Mouse (Mus musculus): ENCODE data around the gene Mrpl54.

Mrpl54 gene

GRCm38 (mm10) chr10:81266211-81267105 is at the start of gene Mrpl54, which contains the start of gene Apba3:
Gene Mrpl54, minus strand, starts transcription at chr10:81266934.
Gene Apba3, plus strand, starts transcription at chr10:81266960.
- DNase-seq (ENCODE audit: low read depth, low spot score): peak; percentile 98

DNA sequence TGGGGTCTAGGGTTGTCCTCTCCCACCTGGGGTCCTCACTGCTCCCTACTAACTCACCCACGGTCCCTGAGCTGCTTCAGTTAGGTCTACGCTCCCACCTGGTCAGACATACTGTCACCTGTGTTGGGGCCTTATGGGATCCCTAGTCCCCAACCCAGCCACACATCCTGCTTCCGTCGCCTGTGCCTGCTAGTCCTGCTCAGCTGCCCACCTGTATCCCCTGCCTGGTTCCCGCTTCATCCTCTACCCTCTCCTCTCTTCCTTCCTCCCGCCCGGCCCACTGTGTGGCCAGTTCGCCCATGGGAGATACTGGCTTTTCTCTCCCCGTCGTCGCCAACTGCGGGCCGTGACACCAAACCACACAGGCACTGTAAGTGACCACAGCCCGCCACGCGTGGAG is 48.9 kb upstream of the Mrpl54 start:
- no peak for DNase-seq (ENCODE audit: low read depth, low spot score)

GRCm38 (mm10) chr10:81314201-81314600 is 47.5 kb upstream of the Mrpl54 start:
- DNase-seq (ENCODE audit: low read depth, low spot score): peak; percentile 54

GRCm38 (mm10) chr10:81313581-81313980 is 46.8 kb upstream of the Mrpl54 start:
- no peak for DNase-seq (ENCODE audit: low read depth, low spot score)

- no peak for DNase-seq (ENCODE audit: low read depth, low spot score)
Observed at GRCm38 (mm10) chr10:81309571-81309970, 42.8 kb upstream of the Mrpl54 start.

DNA sequence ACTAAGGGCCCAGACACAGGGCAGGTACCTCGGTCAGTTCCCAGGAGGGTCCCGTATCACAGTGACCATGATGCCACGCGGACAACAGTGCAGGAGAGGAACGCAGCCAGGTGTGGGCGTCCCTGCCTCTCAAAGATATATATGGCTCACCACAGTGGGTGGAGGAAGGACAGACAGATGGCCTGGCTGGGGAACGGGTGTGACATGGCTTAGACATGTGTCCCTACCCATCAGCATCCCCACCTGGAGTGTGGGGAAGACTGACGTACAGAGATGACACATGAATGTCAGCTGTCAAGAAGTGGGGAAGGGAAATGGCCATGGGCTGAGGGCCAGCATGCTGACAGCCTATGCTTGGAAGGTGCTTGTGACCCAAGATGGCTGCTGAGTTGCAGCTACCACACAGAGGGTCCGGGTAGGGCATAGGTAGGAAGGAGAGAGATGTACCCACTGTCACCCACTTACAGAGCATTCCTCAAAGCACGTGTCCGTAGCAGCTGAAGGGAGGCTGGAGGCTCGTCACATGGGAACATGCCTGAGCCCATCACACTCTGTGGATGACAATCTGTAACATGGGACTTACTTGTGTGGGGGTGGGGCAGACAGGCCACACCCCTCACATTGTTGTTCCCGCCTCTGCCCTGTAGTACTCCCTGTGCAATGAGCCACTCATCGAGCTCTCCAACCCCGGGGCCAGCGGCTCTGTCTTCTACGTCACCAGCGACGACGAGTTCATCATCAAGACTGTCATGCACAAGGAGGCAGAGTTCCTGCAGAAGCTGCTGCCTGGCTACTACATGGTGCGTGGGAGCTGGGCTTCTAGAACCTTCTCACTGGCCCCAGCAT is 40.3 kb upstream of the Mrpl54 start:
- DNase-seq (ENCODE audit: low read depth, low spot score): no peak

DNA sequence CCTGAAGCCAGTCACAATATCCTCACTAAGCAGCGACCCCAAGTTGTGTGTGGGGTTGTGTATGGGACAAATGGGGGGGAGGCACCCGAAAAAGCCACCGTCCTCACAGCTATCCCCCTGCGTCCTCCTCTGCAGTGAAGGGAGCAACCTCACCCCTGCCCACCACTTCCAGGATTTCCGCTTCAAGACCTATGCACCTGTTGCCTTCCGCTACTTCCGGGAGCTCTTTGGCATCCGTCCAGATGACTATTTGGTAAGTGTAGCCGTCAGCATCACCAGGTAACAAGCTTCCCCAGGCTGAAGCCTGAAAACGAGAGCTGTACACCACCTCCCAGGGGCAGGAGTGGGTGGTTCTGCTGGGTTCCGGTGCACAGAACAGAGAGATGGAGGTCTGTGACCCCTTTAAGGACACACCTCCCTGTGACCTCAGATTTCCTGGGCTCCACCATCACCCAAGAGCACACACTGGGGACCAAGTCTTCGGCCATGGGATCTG is 39.5 kb upstream of the Mrpl54 start:
- DNase-seq (ENCODE audit: low read depth, low spot score): no peak

DNA sequence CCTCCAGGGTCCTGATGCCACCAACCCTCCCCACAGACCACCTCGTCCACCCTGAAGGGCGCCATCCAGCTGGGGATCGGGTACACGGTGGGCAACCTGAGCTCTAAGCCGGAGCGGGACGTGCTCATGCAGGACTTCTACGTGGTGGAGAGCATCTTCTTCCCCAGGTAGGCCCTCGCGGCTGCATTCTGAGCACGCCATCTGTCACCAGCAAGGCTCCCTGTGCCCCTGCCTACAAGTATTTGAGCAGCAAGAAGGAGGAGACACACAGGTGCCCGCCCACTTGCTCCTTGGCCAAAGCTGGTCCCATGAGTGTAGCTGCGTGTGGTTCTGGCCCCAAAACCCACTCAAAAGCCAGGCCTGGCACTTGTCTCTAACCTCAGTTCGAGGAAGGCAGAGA is 38.9 kb upstream of the Mrpl54 start:
- no peak for DNase-seq (ENCODE audit: low read depth, low spot score)

GRCm38 (mm10) chr10:81304597-81305238 is 38.0 kb upstream of the Mrpl54 start:
- peak; percentile 79 for DNase-seq (ENCODE audit: low read depth, low spot score)

DNA sequence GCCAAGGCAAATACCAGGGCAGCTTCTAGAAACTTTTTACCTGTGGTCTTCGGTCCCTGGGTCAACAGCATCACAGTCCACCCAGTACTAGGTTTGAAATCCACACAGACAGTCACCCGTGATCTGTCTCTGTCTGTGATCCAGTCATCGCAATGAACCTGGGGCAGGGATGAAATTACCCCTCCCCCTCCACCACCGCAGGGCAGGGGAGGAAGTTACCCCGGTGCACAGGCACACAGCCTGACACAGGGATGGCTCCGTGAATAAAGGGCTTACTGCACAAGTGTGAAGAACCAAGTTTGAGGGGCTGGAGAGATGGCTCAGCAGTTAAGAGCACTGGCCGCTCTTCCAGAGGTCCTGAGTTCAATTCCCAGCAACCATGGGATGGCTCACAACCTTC is 37.0 kb upstream of the Mrpl54 start:
- DNase-seq (ENCODE audit: low read depth, low spot score): no peak

- DNase-seq (ENCODE audit: low read depth, low spot score): no peak
Observed at GRCm38 (mm10) chr10:81303258-81303657, 36.5 kb upstream of the Mrpl54 start.

DNA sequence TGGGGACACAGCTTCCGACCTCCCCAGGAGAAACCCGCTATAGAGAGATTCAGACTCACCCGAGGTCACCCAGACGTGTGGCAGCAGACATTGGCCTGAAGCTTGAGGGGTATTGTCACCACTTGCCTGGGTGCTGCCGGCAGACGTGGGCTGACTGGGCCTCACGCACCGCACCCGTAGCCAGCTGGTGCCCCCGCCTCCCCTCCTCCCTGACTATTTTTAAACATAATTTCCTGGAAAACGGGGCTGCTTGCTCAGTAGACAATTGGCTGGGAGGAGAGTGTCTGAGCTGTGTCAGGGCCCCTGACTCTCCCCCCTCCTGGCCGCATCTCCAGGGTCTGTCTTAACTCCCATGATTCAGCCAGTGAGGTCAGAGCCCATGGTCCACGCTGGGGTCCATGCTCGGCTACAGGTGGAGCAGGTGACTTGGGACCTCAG is 36.1 kb upstream of the Mrpl54 start:
- no peak for DNase-seq (ENCODE audit: low read depth, low spot score)

GRCm38 (mm10) chr10:81302288-81302687 is 35.6 kb upstream of the Mrpl54 start:
- no peak for DNase-seq (ENCODE audit: low read depth, low spot score)

- no peak for DNase-seq (ENCODE audit: low read depth, low spot score)
Observed at GRCm38 (mm10) chr10:81301321-81301720, 34.6 kb upstream of the Mrpl54 start.

GRCm38 (mm10) chr10:81300352-81300907 is 33.7 kb upstream of the Mrpl54 start:
- DNase-seq (ENCODE audit: low read depth, low spot score): no peak

GRCm38 (mm10) chr10:81299585-81300351 is 33.0 kb upstream of the Mrpl54 start:
- DNase-seq (ENCODE audit: low read depth, low spot score): no peak

DNA sequence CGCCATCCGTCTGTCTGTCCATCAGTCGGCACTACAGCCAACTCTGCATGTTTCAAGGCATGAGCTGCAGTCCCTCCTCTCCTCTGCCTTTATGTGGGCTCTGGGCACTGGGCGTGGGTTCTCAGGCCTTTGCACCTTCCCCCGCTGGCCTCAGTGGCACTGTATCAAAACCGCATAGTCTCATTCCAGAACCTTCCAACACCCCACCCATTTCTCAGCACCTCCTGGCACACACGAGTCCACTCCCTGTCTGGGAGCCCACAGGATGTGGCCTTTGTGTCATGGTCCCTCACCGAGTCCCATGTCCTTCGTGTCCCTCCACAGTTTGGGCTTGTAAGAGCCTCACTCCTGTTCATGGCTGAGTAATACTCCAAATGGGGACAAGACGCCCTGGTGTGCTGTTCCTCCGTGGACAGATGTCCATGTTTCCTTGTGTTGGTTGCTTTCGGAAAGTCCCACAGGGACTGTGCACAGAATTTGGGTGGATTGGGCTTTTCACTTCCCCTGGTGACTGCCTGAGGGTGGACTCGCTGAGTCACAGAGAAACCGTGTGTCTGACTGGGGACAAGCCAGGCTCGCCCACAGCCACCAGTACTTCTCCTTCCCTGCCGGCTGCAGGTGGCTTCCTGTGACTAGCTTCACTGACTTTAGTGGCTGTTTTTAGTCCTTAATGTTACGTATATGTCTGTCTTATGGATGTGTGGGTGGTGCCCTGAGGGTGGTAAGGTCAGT is 31.8 kb upstream of the Mrpl54 start:
- no peak for DNase-seq (ENCODE audit: low read depth, low spot score)

DNA sequence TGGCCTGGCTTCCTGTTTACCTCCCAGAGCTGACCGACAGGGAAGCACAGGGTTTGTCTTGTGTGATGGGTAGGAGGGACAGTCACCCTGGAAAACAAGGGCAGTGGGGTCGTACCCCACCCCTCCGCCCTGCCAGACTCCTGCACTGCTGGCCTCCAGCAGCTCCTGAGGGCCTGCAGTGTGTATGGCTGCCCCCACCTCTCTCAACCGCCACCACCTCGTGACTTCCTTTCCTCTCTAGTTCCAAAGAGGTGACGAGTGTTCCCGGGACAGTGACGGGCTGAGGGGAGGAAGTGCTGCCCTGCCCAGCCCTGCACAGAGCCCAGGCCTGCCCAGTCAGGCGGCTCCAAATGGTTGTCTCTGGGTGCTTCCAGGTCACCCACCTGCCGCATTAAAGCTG is 31.1 kb upstream of the Mrpl54 start:
- no peak for DNase-seq (ENCODE audit: low read depth, low spot score)

GRCm38 (mm10) chr10:81297246-81297645 is 30.5 kb upstream of the Mrpl54 start:
- no peak for DNase-seq (ENCODE audit: low read depth, low spot score)

DNA sequence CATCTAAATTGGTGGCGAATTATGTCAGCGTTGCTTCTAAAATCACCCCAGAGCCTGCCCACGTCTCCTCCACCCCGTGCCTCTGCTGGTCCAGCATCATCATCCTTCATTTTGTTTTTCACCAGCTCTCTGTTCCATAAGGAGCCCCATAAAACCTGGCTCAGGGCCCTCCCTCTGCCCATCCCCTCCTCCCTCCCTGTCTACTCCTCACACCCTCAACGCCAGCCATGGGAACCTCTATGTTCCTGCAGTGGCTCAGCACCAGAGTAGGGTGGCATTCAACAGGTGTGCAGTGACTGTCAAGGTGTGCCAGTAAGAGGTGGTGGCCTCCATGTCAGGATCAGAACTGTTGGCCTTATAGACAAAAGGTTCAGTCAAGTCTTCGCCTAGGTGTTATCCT is 28.5 kb upstream of the Mrpl54 start:
- DNase-seq (ENCODE audit: low read depth, low spot score): no peak

Measured in ZHBTc4 (cell line).